Mouse (Mus musculus): ENCODE data around the gene Clasp2. TPM values are rescaled to one million over a fixed set of nuclear protein-coding genes. Genes with fewer than 3 reads are reported as not detected.
A peak's percentile ranks its signal among the peaks of the same experiment; 100 is the strongest.

Gene Clasp2
- total and polyA plus RNA-seq, 2 experiments from 2014 or later: 107 to 242 TPM

DNA sequence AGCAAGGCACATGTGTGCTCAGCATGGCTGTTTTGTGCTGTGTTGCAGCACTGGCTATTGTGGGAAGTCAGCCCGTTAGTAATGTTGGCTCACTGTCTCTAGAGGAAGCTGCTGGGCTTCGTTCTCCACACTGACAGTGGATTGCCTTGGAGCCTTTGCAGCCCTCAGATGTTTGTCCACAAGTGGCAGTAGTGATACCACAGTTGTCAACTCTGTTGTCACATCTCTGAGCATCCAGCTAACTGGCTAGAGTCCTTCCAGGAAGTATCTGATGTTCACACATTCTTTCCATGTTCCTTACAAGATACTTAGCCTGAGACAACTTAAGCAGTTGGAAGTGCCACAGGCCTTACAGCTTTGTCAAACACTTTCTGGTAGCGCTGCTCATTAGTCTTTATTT lies 2.0 kb downstream of the Clasp2 start:
- no peak overlapping the region for H3K4me3 ChIP-seq (ENCODE audit: low read length)
- DNase-seq (ENCODE audit: low spot score) (peak; percentile 21), ATAC-seq (no peak)
- no peaks in the 10 kb centered on the region for H3K36me3 ChIP-seq (ENCODE audit: insufficient read depth, low read length)
- H3K27me3 ChIP-seq (ENCODE audit: insufficient read depth, low read length): no peaks in the 10 kb centered on the region
- no peaks in the 10 kb centered on the region for H3K9me3 ChIP-seq (ENCODE audit: low read length)
- H3K4me2 ChIP-seq (ENCODE audit: low read depth, low read length): peak overlapping the region; percentile 99; the same call in 1 of the 2 replicates
- 39% methylated on average over 3 of the region's 3 CpGs for WGBS
- TF ChIP-seq CTCF (IDR thresholded peaks at IDR 0.05; ENCODE audit: low read depth): peak; percentile 36; the same call in 1 of the 2 replicates
- no peak overlapping the region for H3K9ac ChIP-seq (replicated peaks; ENCODE audit: low read length)
- H3K4me1 ChIP-seq (ENCODE audit: insufficient read depth, low read length): 0 out of 2 replicates have a peak, but pooled peaks cover 5% of the 10 kb centered on the region
- no peak overlapping the region for H3K27ac ChIP-seq

DNA sequence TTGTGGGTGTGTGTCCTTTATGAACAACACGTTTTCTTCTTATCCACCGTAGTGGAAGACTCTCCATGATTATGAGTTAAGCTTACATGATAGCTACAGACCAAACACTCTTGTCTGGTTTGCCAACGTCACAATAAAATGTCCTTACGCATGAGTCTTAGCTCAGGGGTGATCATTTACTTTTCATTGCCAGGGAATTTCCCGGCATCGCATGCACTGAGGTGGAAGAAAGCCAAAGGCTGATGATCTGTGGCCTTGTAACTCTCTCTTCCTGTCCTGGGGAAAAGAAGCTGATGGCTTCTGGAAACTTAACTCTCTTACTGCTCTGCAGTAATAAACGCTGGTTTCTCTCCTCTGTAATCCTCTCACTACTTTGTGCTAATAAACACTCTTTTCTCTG lies 8.1 kb downstream of the Clasp2 start:
- Histone ChIP-seq H3K9ac (replicated peaks; ENCODE audit: low read length) (no peak overlapping the region), H3K27ac (no peak overlapping the region), H3K27me3 (ENCODE audit: insufficient read depth, low read length) (no peaks in the 10 kb centered on the region), H3K4me1 (ENCODE audit: insufficient read depth, low read length) (no peaks in the 10 kb centered on the region), H3K36me3 (ENCODE audit: insufficient read depth, low read length) (no peaks in the 10 kb centered on the region), H3K4me2 (ENCODE audit: low read depth, low read length) (no peak overlapping the region), H3K9me3 (ENCODE audit: low read length) (no peaks in the 10 kb centered on the region), H3K4me3 (ENCODE audit: low read length) (no peak overlapping the region)
- DNase-seq (ENCODE audit: low spot score): no peak
- WGBS: 63% methylated on average over 7 of the region's 7 CpGs
- ATAC-seq: no peak
- TF ChIP-seq CTCF (IDR thresholded peaks at IDR 0.05; ENCODE audit: low read depth): no peak

DNA sequence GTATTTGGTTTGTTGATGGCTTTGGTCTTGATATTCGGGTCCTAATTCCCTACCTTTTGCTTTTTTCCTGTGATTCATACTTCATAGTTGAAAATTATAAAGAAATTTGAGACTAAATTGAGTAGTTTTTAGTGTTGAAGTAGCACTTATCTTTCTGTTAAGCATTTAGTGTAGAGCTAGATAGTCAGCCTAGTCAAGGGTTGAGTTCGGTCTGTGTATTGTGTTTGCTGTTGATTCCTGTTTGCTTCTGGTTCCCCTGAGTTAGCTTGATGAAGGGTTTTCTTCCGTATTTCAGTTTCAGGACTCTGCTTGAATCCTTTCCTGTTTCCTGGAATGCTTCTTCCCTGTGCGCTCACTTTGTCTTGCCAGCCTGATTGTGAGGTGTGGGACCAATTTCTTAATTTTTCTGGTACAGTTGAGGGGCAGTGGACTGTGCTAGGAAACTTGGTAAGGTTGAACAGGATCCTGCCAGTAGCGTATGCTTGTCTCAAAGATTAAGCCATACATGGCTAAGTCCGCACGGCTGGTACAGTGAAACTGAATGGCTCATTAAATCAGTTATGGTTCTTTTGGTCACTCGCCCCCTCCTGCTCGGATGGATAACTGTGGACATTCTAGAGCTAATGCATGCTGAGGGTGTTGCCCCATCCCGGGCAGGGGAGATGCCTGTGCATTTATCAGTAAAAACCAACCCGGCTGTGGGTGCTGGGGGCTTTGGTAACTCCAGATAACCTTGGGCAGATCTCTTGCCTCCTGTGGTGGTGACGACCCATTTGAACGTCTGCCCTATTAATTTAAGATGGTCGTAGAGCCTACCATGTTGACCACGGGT lies 14.8 kb downstream of the Clasp2 start:
- DNase-seq (ENCODE audit: low spot score) (no peak), ATAC-seq (no peak)
- Histone ChIP-seq H3K27ac (no peak overlapping the region), H3K36me3 (ENCODE audit: insufficient read depth, low read length) (no peaks in the 10 kb centered on the region), H3K4me1 (ENCODE audit: insufficient read depth, low read length) (no peaks in the 10 kb centered on the region), H3K27me3 (ENCODE audit: insufficient read depth, low read length) (no peaks in the 10 kb centered on the region), H3K9me3 (ENCODE audit: low read length) (no peaks in the 10 kb centered on the region), H3K9ac (replicated peaks; ENCODE audit: low read length) (no peak overlapping the region), H3K4me2 (ENCODE audit: low read depth, low read length) (no peak overlapping the region), H3K4me3 (ENCODE audit: low read length) (no peak overlapping the region)
- 80% methylated on average over 15 of the region's 15 CpGs for WGBS
- TF ChIP-seq CTCF (IDR thresholded peaks at IDR 0.05; ENCODE audit: low read depth): no peak

DNA sequence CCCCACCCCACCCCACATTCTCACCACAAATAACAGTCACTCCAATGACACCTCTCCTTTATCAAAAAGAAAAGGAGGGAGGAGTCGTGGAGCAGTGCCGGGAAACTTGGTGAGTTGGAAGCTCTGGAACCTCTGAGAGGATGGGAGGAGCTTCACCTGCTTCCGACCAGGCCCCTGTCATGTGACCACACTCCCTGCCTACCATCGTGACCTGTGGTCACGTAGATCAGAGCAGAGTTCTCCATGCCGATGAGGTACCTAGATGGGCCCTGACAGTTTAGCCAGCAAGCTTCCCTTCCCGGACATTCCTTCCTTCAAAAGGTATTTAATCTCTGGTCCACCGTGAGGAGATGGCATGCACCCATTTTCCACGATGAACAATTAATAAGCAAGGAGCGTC lies 17.2 kb downstream of the Clasp2 start:
- Histone ChIP-seq H3K27ac (no peak overlapping the region), H3K4me3 (ENCODE audit: low read length) (no peak overlapping the region), H3K4me2 (ENCODE audit: low read depth, low read length) (no peak overlapping the region), H3K9me3 (ENCODE audit: low read length) (no peaks in the 10 kb centered on the region), H3K9ac (replicated peaks; ENCODE audit: low read length) (no peak overlapping the region), H3K36me3 (ENCODE audit: insufficient read depth, low read length) (no peaks in the 10 kb centered on the region), H3K27me3 (ENCODE audit: insufficient read depth, low read length) (no peaks in the 10 kb centered on the region), H3K4me1 (ENCODE audit: insufficient read depth, low read length) (no peaks in the 10 kb centered on the region)
- WGBS: 95% methylated on average over 10 of the region's 10 CpGs
- TF ChIP-seq CTCF (IDR thresholded peaks at IDR 0.05; ENCODE audit: low read depth): no peak
- DNase-seq (ENCODE audit: low spot score) (no peak), ATAC-seq (no peak)

DNA sequence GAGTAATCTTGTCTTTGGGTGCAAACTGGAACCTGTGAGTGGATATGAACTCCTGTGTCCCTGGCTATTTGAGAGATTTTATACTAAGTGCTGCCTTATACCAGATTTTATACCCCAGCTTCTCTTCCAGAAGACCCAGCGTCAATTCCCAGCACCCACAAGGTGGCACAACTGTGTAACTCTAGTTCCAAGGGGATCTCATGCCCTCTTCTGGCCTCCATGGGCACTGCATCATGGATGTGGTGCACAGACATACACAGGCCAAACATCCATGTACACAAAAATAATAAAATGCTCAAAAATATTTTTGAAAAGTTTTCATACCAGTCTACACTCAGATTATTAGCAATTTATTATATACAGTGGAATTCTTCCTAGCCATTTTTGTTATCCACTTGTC lies 18.4 kb downstream of the Clasp2 start:
- DNase-seq (ENCODE audit: low spot score) (no peak), ATAC-seq (no peak)
- Histone ChIP-seq H3K9me3 (ENCODE audit: low read length) (no peaks in the 10 kb centered on the region), H3K27me3 (ENCODE audit: insufficient read depth, low read length) (no peaks in the 10 kb centered on the region), H3K36me3 (ENCODE audit: insufficient read depth, low read length) (no peaks in the 10 kb centered on the region), H3K27ac (no peak overlapping the region), H3K4me3 (ENCODE audit: low read length) (no peak overlapping the region), H3K9ac (replicated peaks; ENCODE audit: low read length) (no peak overlapping the region), H3K4me2 (ENCODE audit: low read depth, low read length) (no peak overlapping the region), H3K4me1 (ENCODE audit: insufficient read depth, low read length) (no peaks in the 10 kb centered on the region)
- TF ChIP-seq CTCF (IDR thresholded peaks at IDR 0.05; ENCODE audit: low read depth): peak; percentile 33; the same call in 1 of the 2 replicates
- WGBS: 100% methylated on average over 1 of the region's 1 CpGs

DNA sequence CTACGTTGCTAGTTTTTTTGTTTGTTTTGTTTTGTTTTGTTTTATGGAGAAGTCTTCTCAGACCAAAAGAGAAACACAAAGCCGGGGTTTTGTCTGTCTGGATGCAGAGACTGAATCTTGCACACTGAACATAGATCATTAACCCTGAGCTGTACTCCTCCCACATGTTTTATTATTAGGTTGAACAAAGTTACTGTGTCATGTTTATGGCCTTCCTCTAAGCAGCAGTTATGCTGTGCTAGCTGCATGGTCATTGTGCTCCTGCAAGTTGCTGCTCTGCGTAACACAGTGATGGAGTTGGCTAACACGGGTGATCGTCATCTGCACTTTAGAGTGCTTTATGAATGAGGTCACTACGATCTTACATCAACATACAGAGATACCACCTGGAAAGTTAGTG lies 21.1 kb downstream of the Clasp2 start:
- H3K4me3 ChIP-seq (ENCODE audit: low read length): no peak overlapping the region
- no peaks in the 10 kb centered on the region for H3K27me3 ChIP-seq (ENCODE audit: insufficient read depth, low read length)
- H3K4me2 ChIP-seq (ENCODE audit: low read depth, low read length): no peak overlapping the region
- no peaks in the 10 kb centered on the region for H3K36me3 ChIP-seq (ENCODE audit: insufficient read depth, low read length)
- ATAC-seq (no peak), DNase-seq (ENCODE audit: low spot score) (no peak)
- no peaks in the 10 kb centered on the region for H3K9me3 ChIP-seq (ENCODE audit: low read length)
- H3K27ac ChIP-seq: no peak overlapping the region
- H3K9ac ChIP-seq (replicated peaks; ENCODE audit: low read length): no peak overlapping the region
- 96% methylated on average over 6 of the region's 6 CpGs for WGBS
- no peaks in the 10 kb centered on the region for H3K4me1 ChIP-seq (ENCODE audit: insufficient read depth, low read length)
- no peak for TF ChIP-seq CTCF (IDR thresholded peaks at IDR 0.05; ENCODE audit: low read depth)

DNA sequence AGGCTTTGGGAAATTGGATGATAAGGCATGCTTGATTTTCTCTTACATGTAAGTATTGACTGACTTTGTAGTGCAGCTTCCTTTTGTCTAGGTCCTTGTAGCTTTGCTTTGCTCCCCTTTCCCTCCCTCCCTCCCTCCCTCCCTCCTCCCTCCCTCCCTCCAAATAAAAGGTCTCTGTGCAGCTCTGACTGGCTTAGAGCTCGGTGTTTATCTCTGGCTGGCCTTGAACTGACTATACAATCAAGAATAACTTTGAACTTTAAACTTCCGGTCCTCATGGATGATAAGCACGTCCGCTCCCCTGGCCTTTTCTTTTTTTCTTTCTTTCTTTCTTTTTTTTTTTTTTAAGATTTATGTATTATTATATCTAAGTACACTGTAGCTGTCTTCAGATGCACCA lies 21.9 kb downstream of the Clasp2 start:
- 100% methylated on average over 3 of the region's 4 CpGs for WGBS
- Histone ChIP-seq H3K27me3 (ENCODE audit: insufficient read depth, low read length) (no peaks in the 10 kb centered on the region), H3K9me3 (ENCODE audit: low read length) (no peaks in the 10 kb centered on the region), H3K36me3 (ENCODE audit: insufficient read depth, low read length) (no peaks in the 10 kb centered on the region), H3K27ac (no peak overlapping the region), H3K9ac (replicated peaks; ENCODE audit: low read length) (no peak overlapping the region), H3K4me3 (ENCODE audit: low read length) (no peak overlapping the region), H3K4me1 (ENCODE audit: insufficient read depth, low read length) (no peaks in the 10 kb centered on the region), H3K4me2 (ENCODE audit: low read depth, low read length) (no peak overlapping the region)
- no peak for TF ChIP-seq CTCF (IDR thresholded peaks at IDR 0.05; ENCODE audit: low read depth)
- ATAC-seq (no peak), DNase-seq (ENCODE audit: low spot score) (no peak)
